Mouse (Mus musculus) cerebellum, adult 2 months (tissue): ENCODE measurements at regions not wholly inside any gene's neighbourhood (a gene's known extent, or its start where the extent isn't known, plus 50 kb on each side); places are given as distances from the start of the nearest gene placed in this dataset.
"Not testable (repeated sequence)": the region's sequence is repeated elsewhere in the genome, so short reads cannot be mapped to it uniquely, and the experiment has no call there.

ENCODE experiments used
- DNase-seq, 2 experiments: peaks; one replicate each; pipeline ENCODE4 v3.0.0; 2021
- H3K27ac ChIP-seq: fragments of 200-500 bp; 2 replicates; pipeline ENCODE4 v1.5.1; 2012; ENCODE audit warnings: low read length, control low read depth, inconsistent platforms; ENCODE audit not compliant: insufficient read depth
- H3K27me3 ChIP-seq: fragments of 200-500 bp; 2 replicates; pipeline ENCODE4 v1.6.1; 2012; ENCODE audit warnings: inconsistent platforms, mild to moderate bottlenecking, low read length, moderate library complexity; ENCODE audit not compliant: control insufficient read depth, insufficient read depth
- H3K4me1 ChIP-seq: fragments of 200-500 bp; 2 replicates; pipeline ENCODE4 v1.6.1; 2011; ENCODE audit warnings: low read length; ENCODE audit not compliant: control insufficient read depth, insufficient read depth
- H3K4me3 ChIP-seq: fragments of 200-500 bp; replicated peaks from 2 replicates; pipeline ENCODE3; 2011; ENCODE audit warnings: mild to moderate bottlenecking, low read depth, low read length, control low read depth; ENCODE audit not compliant: insufficient read depth
- WGBS: fragments of 180-500 bp; shearing (Covaris S2); methylation state at CpG from one replicate; pipeline ENCODE4 v1.1.7; 2018; 5-methylcytosine and 5-hydroxymethylcytosine counted together

DNA sequence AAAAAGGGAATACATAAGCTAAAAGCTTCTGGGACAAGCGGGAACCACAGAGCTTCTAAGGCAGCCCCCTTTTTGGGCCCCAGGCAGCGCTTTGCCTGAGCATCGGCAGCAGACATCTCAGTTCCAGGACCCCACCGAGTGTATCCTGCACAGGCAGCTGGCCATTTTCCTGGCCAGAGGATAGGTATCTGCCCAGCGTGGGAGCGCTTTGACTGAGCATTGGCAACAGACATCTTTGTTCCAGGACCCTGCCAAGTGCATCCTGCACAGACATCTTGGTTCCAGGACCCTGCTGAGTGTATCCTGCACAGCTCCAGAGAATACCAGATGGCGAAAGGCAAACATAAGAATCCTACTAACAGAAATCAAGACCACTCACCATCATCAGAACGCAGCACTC is 83.8 kb downstream of the Cypt2 start:
- not testable (repeated sequence) for H3K4me3 ChIP-seq, H3K27ac ChIP-seq, H3K4me1 ChIP-seq, H3K27me3 ChIP-seq
- 21% methylated on average over 8 of the region's 8 CpGs for WGBS
- peak; percentile 77 to 90 for DNase-seq
